Mouse (Mus musculus): ENCODE measurements around the gene Adk. TPM values are rescaled to one million over a fixed set of nuclear protein-coding genes. Genes with fewer than 3 reads are reported as not detected.

Adk gene
- total and polyA plus RNA-seq, 2 experiments from 2014 or later = 126 to 246 TPM

DNA sequence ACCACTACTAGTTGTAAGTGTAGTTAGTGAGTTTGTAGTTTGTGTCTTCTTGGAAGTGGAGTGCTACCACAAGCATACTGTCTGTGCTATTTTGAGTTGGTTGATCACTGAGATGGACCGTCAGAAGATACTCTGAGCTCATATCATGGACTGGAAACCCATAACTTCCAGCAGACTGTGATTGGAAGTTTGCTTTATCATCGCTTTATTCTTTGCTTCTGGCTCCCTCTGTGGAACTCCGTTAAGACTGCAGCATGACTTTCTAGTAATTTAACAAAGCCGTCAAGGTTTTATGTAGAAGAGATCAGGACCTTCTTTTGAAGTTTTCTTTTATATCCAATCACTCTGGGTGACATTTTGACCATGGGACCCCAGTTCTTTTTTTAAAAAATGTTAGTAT lies 58.1 kb downstream of the Adk start:
- no peak overlapping the region for H3K9ac ChIP-seq (replicated peaks; ENCODE audit: low read depth, low read length)
- TF ChIP-seq EP300 (IDR thresholded peaks at IDR 0.05; ENCODE audit: low read depth) = no peak
- TF ChIP-seq CTCF (IDR thresholded peaks at IDR 0.05; ENCODE audit: low read depth) = peak; percentile 55
- H3K4me2 ChIP-seq (ENCODE audit: low read depth, low read length) = no peak overlapping the region
- H3K27me3 ChIP-seq (ENCODE audit: control insufficient read depth, insufficient read depth, low read length) = no peaks in the 10 kb centered on the region
- no peak overlapping the region for H3K4me3 ChIP-seq (ENCODE audit: low read depth, low read length)
- H3K27ac ChIP-seq (ENCODE audit: low read depth) = no peak overlapping the region
- 47% methylated on average over 4 of the region's 4 CpGs for WGBS
- no peaks in the 10 kb centered on the region for H3K36me3 ChIP-seq (replicated peaks; ENCODE audit: control insufficient read depth, insufficient read depth, low read length)
- no peaks in the 10 kb centered on the region for H3K4me1 ChIP-seq (ENCODE audit: control insufficient read depth, insufficient read depth)
- H3K9me3 ChIP-seq (replicated peaks; ENCODE audit: control insufficient read depth, low read length) = no peaks in the 10 kb centered on the region
- DNase-seq (ENCODE audit: low spot score) = peak; percentile 54
- ATAC-seq (ENCODE audit: insufficient read depth, low read depth) = no peak

DNA sequence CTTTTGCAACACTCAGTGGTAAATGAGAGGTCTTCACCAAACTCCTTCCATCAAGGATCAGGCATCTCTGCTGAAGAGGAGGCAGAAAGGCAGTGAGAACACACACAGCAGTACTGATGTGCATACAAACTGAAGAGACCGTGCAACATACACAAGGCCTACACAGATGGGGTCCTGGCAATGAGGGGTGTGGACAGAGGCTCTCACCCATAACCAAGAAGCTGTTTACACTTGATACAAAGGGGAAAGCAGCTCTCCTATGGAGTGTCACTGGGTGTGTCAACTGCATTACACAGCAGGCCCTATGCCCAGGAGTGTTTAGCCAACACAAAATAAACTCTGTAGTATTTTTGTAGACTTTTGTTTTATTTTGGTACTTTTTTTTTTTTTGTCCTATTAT lies 59.1 kb downstream of the Adk start:
- TF ChIP-seq CTCF (IDR thresholded peaks at IDR 0.05; ENCODE audit: low read depth) (no peak), EP300 (IDR thresholded peaks at IDR 0.05; ENCODE audit: low read depth) (no peak)
- Histone ChIP-seq H3K9ac (replicated peaks; ENCODE audit: low read depth, low read length) (no peak overlapping the region), H3K4me3 (ENCODE audit: low read depth, low read length) (no peak overlapping the region), H3K27ac (ENCODE audit: low read depth) (no peak overlapping the region), H3K9me3 (replicated peaks; ENCODE audit: control insufficient read depth, low read length) (no peaks in the 10 kb centered on the region), H3K4me2 (ENCODE audit: low read depth, low read length) (no peak overlapping the region), H3K27me3 (ENCODE audit: control insufficient read depth, insufficient read depth, low read length) (no peaks in the 10 kb centered on the region), H3K4me1 (ENCODE audit: control insufficient read depth, insufficient read depth) (no peaks in the 10 kb centered on the region), H3K36me3 (replicated peaks; ENCODE audit: control insufficient read depth, insufficient read depth, low read length) (no peaks in the 10 kb centered on the region)
- ATAC-seq (ENCODE audit: insufficient read depth, low read depth) (no peak), DNase-seq (ENCODE audit: low spot score) (no peak)
- 85% methylated on average over 1 of the region's 1 CpGs for WGBS

DNA sequence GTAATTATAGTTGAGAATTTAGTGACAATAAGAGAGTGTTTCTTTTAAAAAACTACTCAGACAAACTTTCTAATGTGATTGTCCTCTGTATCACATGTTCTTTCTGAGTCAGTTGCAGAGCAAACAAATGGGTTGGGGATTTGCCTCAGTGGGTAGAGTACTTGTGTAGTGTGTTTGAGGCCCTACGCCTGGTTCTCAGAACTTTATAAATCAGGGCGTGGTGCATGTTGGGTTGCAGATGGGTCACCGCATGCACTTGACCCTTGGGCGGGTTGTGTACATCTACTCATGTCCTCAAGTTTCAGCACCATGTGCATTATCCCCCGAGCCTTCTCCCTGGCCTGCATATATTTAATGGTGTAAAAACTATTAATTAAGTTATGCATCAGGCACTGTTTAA lies 59.8 kb downstream of the Adk start:
- ATAC-seq (ENCODE audit: insufficient read depth, low read depth) (no peak), DNase-seq (ENCODE audit: low spot score) (no peak)
- no peak for TF ChIP-seq CTCF (IDR thresholded peaks at IDR 0.05; ENCODE audit: low read depth)
- no peak for TF ChIP-seq EP300 (IDR thresholded peaks at IDR 0.05; ENCODE audit: low read depth)
- Histone ChIP-seq H3K36me3 (replicated peaks; ENCODE audit: control insufficient read depth, insufficient read depth, low read length) (no peaks in the 10 kb centered on the region), H3K4me1 (ENCODE audit: control insufficient read depth, insufficient read depth) (no peaks in the 10 kb centered on the region), H3K4me2 (ENCODE audit: low read depth, low read length) (no peak overlapping the region), H3K27me3 (ENCODE audit: control insufficient read depth, insufficient read depth, low read length) (no peaks in the 10 kb centered on the region), H3K4me3 (ENCODE audit: low read depth, low read length) (no peak overlapping the region), H3K9ac (replicated peaks; ENCODE audit: low read depth, low read length) (no peak overlapping the region), H3K27ac (ENCODE audit: low read depth) (no peak overlapping the region), H3K9me3 (replicated peaks; ENCODE audit: control insufficient read depth, low read length) (no peaks in the 10 kb centered on the region)
- 84% methylated on average over 5 of the region's 5 CpGs for WGBS

DNA sequence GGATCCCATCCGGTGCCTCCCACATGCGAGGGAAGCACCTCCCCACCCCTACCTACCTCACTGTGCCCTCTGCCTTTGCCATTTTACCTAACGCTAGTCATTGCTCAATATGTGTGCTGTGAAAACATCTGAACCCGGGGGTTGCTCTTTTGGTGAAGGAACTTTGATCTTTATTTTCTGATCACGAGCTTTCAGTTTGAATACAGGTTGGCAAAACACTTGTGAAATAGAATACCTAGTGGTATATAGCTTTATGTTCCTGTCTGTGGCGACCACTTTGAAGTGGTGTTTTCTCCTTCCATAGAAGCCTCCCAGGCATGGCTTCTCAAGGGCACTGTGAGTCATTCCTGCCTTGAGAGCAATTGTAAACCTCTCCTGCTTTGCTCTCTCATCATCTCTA lies 60.4 kb downstream of the Adk start:
- no peak for DNase-seq (ENCODE audit: low spot score)
- Histone ChIP-seq H3K27ac (ENCODE audit: low read depth) (no peak overlapping the region), H3K36me3 (replicated peaks; ENCODE audit: control insufficient read depth, insufficient read depth, low read length) (no peaks in the 10 kb centered on the region), H3K4me3 (ENCODE audit: low read depth, low read length) (no peak overlapping the region), H3K27me3 (ENCODE audit: control insufficient read depth, insufficient read depth, low read length) (no peaks in the 10 kb centered on the region), H3K9me3 (replicated peaks; ENCODE audit: control insufficient read depth, low read length) (no peaks in the 10 kb centered on the region), H3K4me2 (ENCODE audit: low read depth, low read length) (no peak overlapping the region), H3K9ac (replicated peaks; ENCODE audit: low read depth, low read length) (no peak overlapping the region), H3K4me1 (ENCODE audit: control insufficient read depth, insufficient read depth) (peaks cover 5% of the 10 kb centered on the region; the same call in 1 of the 2 replicates)
- ATAC-seq (ENCODE audit: insufficient read depth, low read depth) = no peak
- 75% methylated on average over 6 of the region's 6 CpGs for WGBS
- TF ChIP-seq CTCF (IDR thresholded peaks at IDR 0.05; ENCODE audit: low read depth) (no peak), EP300 (IDR thresholded peaks at IDR 0.05; ENCODE audit: low read depth) (no peak)

DNA sequence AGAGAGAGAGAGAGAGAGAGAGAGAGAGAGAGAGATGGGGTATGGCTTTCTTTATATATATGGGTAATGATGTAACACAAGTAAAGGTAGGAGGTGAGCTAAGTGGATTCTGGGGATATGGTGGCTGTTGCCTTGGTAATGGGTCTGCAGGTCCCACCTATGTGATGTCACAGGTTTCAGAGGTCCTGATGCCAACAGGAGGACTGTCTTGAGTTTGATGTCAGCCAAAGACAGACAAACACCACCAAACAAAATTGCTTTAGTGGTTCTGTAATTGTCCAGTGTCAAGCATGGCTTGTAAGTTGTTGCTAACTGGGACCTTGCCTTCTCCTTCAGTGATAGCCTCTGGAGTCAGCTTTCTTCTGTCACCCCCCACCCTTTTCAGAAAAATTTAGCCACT lies 62.0 kb downstream of the Adk start:
- no peaks in the 10 kb centered on the region for H3K27me3 ChIP-seq (ENCODE audit: control insufficient read depth, insufficient read depth, low read length)
- H3K9ac ChIP-seq (replicated peaks; ENCODE audit: low read depth, low read length) = no peak overlapping the region
- no peak for ATAC-seq (ENCODE audit: insufficient read depth, low read depth)

DNA sequence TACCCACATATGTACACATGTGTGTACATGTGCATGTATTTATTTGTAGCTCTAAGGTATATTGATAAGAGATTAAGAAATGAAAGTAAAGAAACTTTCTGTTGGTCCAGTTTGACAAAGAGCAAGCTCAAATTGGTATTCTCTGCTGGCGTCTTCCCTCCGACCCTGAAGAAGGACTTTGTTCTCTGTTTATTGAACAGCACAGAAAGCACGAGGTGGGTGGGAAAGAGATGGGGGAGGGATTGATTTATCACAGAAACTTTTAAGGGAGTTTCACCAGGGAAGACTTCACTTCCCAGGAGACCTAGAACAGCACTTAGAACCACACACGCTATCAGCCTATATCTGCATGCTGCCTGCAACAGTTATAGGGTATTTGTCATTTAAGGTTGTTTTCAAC lies 62.9 kb downstream of the Adk start:
- no peak for ATAC-seq (ENCODE audit: insufficient read depth, low read depth)
- peaks cover 14% of the 10 kb centered on the region for H3K4me1 ChIP-seq (ENCODE audit: control insufficient read depth, insufficient read depth)
- no peaks in the 10 kb centered on the region for H3K27me3 ChIP-seq (ENCODE audit: control insufficient read depth, insufficient read depth, low read length)
- TF ChIP-seq CTCF (IDR thresholded peaks at IDR 0.05; ENCODE audit: low read depth) (no peak), EP300 (IDR thresholded peaks at IDR 0.05; ENCODE audit: low read depth) (no peak)
- no peak overlapping the region for H3K4me3 ChIP-seq (ENCODE audit: low read depth, low read length)
- no peak overlapping the region for H3K27ac ChIP-seq (ENCODE audit: low read depth)
- 59% methylated on average over 4 of the region's 4 CpGs for WGBS
- no peaks in the 10 kb centered on the region for H3K36me3 ChIP-seq (replicated peaks; ENCODE audit: control insufficient read depth, insufficient read depth, low read length)
- H3K4me2 ChIP-seq (ENCODE audit: low read depth, low read length) = no peak overlapping the region
- no peak overlapping the region for H3K9ac ChIP-seq (replicated peaks; ENCODE audit: low read depth, low read length)
- H3K9me3 ChIP-seq (replicated peaks; ENCODE audit: control insufficient read depth, low read length) = no peaks in the 10 kb centered on the region
- no peak for DNase-seq (ENCODE audit: low spot score)

More for the DNA sequence above, 62.0 kb downstream of the Adk start:
- no peaks in the 10 kb centered on the region for H3K36me3 ChIP-seq (replicated peaks; ENCODE audit: control insufficient read depth, insufficient read depth, low read length)
- no peak for DNase-seq (ENCODE audit: low spot score)
- H3K4me1 ChIP-seq (ENCODE audit: control insufficient read depth, insufficient read depth) = peaks cover 14% of the 10 kb centered on the region
- no peaks in the 10 kb centered on the region for H3K9me3 ChIP-seq (replicated peaks; ENCODE audit: control insufficient read depth, low read length)
- H3K4me3 ChIP-seq (ENCODE audit: low read depth, low read length) = no peak overlapping the region
- H3K4me2 ChIP-seq (ENCODE audit: low read depth, low read length) = no peak overlapping the region
- TF ChIP-seq EP300 (IDR thresholded peaks at IDR 0.05; ENCODE audit: low read depth) (no peak), CTCF (IDR thresholded peaks at IDR 0.05; ENCODE audit: low read depth) (no peak)
- H3K27ac ChIP-seq (ENCODE audit: low read depth) = no peak overlapping the region

Data from heart, postnatal 0 days (tissue).